Mouse (Mus musculus): ENCODE data around the gene Fzr1.

Gene Fzr1

DNA sequence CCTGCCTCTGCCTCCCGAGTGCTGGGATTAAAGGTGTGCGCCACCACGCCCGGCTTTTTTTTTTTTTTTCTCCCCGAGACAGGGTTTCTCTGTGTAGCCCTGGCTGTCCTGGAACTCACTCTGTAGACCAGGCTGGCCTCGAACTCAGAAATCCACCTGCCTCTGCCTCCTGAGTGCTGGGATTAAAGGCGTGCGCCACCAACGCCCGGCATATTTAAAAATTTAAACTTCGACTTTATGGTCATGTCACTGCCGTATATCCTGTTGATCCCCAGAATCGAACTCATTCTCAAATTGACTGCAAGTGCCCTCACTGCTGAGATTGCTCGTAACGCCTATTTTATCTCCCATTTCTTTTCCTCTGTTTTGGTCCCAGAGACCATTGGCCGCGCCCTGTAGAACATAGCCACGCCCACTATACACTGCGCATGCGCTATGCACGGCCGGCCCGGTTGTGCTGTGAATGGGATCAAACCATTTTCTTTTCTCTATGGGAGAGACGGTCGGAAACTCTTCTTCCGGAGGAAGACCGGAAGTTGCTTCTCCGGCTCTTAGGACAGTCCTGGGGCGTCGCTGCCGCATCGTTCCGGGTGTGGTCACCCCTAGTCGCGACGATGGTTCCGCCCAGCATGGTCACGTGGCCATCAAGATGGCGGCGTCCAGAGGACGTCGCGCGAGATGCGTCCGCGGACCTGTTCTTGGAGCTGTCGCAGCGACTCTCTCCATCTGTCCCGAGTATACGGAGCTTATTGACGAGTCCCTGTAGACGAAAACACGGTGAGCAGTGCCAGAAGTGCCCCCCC is 5.7 kb upstream of the Fzr1 start, which contains the start of the genes Dohh and Gm48551:
TSS of gene Dohh (plus strand) at position 627 of the 803 bp plus-strand sequence.
TSS of gene Gm48551 (plus strand) at position 665 of the 803 bp plus-strand sequence.
- DNase-seq (ENCODE audit: low read depth, low spot score), result peak; percentile 99

DNA sequence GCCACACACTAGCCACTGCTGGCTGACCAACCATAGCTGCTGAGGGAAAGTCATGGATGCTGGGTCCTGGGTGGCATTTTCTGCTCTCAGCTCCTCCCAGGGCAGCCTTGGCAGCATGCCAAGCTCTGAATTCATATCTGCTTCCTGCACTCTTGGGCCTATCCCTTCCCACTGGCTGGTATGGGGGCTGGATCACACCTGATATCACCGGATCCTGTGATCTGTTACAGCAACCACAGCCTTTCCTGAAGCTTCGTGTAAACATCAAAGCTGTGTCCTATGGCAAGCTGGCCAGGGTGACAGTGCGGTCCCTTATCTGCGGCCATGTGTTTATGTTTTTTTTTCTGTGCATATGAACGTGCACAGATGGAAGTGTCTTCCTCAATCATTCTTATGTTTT is 3.7 kb upstream of the Fzr1 start:
- peak; percentile 65 for DNase-seq (ENCODE audit: low read depth, low spot score)

DNA sequence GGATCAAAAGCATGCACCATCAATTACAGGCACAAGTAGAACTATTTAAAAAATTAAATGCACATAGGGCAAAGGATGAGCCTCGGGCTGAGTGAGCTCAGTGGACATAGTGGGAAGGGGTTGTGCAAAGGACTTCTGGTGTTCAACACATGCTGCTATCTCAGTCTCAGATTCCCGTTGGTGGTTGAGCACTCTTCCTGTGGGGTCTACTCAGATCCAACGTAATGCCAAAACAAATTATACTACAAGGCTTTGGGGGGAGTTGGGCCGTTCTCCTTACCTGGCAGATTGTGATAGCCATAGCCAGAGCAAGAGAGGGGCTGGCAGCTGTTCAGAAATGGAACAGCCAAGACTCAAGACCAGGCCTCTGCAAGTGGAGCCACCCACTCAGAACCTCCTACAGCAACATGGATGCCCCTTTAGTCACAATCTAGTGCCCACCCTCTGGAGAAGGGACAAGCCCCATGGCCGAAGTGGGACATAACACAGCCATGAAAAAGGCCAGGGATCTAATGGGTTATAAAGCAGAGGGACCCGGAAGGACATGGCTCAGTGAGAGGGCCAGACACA is 1.6 kb upstream of the Fzr1 start:
- no peak for DNase-seq (ENCODE audit: low read depth, low spot score)

DNA sequence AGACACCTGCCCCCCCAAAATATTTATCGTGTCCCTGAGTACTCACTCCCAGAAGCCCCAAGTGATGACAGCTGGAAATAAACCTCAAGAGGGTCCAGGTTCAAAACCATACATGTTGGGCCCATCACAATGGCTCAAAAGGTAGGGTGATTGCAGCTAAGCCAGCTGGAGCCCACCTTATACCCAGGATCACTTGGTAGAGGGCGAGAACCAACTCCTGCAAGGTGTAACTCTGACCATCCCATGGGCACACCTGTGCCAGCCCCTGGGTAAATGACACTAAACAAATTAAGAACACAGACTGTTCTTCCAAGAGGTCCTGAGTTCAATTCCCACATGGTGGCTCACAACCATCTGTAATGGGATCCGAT is 852 bp upstream of the Fzr1 start:
- DNase-seq (ENCODE audit: low read depth, low spot score), result no peak

DNA sequence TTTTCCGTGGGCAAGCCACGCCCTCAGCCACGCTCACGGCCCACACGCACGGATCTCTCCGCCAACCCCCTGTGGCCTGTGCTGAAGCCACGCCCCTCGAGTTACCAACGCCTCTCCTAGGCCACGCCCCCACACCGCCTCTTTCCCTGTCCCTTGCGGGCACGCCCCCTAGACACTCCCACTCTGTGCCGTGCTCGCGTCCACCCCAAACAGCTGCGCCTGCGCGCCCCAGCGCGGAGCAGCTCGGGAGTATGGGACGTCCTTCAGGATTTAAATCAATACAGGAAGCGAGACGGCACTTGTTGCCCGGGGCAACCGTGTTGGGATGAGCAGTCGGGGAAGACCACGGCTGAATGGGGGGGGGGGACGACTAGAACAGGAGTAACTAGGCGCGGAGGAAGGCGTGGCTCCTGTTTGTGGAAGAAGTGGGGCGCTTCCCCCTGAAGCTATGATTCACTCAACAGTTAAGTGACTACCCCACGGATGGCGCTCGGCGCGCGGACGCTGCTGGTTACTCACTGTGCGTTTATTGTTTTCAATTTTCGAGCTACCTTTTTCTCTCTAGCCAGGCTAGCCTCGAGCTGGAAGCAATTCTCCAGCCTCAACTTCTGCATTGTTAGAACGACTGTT is 352 bp upstream of the Fzr1 start:
- peak; percentile 100 for DNase-seq (ENCODE audit: low read depth, low spot score)

DNA sequence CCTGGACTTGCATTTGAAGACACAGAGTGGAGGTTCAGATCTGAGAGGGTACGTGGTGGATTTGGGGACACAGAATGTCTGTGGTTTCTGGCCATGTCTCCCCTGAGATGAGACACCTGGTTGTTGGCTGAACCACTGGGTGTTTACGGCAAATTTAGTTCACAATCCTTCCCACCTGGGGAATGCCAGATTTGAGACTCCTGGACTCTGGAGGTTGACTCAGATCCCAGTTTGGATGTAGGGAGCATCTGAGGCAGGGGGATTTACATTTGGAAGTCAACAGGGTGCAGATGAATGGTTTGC is 1.0 kb downstream of the Fzr1 start:
- no peak for DNase-seq (ENCODE audit: low read depth, low spot score)

DNA sequence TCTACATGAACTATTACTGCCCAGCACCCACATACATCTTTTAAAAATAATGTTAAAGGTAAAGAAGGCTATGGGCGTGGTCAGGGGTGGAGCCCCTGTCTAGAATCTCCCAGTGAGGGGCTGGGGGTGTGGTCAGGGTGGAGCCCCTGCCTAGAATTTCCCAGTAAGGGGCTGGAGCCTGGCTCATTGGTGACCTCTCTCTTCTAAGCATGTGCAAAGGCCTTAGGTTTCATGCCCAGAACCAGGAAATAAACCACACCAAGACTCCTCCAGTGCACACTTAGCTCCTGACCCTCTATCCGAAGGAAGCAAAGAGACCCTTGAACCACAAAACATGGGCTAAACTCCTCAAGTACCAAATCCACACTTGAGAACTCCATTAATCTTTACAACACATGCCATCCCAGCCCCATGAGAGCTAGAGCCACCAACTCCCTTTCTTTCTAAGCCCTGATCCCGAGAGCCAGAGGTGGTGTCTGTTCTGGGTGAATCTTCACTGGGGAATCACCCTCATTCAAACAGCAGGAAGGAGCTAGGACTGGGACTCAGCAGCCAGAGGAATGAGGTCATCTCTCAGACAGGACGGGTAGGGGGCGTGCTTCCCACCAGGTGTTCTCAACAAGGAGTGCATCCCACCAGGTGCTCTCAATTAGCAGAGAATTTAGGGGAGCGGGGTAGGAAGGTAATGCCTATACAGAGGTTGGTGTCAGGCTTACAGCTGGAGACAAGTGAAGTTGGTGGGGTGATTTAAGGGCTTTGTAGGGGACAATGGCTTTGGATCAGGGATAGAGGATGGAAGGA is 1.6 kb downstream of the Fzr1 start:
- no peak for DNase-seq (ENCODE audit: low read depth, low spot score)

DNA sequence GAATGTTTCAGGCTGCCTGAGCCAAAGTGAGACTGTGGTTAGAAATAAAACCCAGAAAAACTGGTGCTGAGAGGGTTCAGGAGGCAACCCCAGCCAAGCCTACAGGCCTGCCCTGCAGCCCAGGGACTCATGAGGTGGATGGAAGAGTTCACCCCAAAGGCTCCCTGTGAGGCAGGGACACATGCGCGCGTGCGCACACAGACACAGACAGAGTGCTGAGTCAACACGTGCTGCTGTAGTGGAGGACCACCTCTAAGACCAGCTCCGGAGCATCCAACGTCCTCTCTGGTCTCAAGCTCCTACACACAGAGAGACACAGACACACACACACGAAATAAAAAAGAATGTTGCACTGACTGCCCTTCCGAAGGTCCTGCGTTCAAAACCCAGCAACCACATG is 3.0 kb downstream of the Fzr1 start:
- no peak for DNase-seq (ENCODE audit: low read depth, low spot score)

DNA sequence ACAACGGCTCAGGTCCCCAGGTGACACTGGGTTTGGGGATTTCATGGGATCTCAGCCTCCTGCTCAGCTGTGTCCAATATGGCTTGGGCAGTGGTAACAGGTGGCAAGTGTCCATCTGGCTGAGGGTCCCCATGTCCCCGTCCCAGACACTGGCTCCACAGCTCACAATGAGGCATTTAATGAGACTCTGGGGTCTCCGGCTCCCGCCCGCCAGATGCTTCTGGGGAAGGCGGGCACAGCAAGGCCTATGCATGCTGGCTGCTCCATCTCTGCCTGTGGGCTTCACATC is 11.2 kb downstream of the Fzr1 start:
- DNase-seq (ENCODE audit: low read depth, low spot score), result no peak

DNA sequence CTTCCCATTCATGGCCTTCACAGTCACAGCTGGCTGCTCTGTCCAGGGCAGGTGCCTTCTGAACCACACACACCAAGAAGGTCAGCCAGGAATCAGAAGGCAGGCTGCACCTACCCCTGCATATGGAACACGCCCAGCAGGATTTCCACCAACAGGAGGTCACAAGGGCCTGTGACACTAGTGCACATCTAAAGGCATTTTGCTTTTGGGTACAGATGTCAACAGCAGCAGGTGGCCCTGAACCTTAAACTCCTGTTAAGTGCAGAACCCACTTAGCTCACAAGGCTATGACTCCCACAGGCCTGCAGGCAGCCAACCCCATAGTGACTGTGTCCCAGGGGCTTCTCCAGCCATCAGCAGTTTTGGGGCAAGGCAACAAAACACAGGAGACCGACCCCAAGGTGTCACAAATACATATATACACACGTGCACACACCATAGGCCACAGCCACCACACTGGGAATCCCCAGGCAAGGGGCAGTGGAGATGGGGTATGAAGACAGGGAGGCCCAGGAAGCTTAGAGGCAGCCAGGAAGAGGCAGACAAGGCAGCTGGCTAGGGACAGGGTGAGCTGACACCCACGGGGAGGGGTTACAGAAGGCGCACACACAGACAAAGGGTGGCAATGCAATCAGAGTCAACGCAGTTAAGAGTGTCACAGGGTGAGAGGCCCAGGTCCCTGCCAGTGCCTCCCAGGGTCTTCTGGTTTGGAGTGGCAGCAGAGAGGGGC is 11.7 kb downstream of the Fzr1 start:
- no peak for DNase-seq (ENCODE audit: low read depth, low spot score)

DNA sequence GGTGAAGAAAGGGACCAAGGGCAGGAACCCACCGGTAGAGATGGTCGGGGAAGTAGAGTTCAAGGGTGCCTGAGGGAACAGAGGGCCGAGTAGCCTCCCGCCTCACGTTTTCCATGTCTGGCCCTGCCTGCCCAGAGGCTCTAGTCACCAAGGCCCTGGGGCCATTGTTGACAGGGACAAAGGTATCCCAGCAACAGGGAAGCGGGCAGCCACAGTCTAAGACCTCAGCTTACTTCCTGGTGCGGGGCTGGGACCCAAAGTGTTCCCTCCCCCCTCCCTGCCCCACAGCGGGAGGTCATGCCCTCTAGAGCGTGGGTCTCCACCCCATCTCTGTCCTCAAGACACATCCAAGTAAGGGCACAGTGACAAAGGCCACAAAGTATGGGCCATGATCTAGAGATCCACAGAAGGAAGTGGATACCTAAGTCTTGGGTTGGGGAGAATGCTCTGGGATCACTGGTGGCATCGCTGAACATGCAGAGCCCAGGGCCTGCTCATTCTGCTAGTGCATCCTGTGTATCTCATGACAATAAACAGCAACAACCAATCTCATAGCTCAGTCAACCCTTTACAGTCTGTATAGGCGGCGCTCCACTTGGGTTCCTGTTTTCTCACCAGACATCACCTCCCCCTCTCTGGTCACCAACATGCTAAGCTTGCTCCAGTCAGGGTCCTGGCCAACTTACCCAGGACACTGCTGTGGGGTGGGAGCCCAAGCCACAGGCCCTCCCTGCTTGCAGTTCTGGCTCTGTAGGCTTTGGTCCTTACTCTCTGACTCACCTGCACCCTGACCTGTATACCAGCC is 12.4 kb downstream of the Fzr1 start, which contains the start of gene 4930404N11Rik:
TSS of gene 4930404N11Rik (minus strand) at position 145 of the 805 bp plus-strand sequence.
- no peak for DNase-seq (ENCODE audit: low read depth, low spot score)

DNA sequence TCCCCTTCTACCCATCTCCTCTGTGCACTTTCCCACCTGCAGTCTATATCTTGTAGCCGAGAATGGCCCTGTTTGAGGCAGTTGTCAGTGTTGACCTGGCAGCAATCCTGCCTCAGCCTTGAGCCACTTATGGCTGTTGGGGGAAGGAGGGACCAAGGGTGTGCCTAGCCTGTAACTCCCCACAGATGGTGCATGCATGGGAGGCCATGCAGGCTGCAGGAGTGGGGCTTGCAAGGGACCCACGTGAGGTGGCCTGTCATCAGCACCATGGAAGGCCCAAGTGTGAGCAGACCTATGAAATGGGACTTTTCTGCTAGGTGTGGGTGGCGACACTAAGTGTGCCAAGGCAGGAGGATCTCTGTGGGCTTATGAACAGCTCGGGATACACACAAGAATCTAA is 13.2 kb downstream of the Fzr1 start:
- DNase-seq (ENCODE audit: low read depth, low spot score), result no peak

DNA sequence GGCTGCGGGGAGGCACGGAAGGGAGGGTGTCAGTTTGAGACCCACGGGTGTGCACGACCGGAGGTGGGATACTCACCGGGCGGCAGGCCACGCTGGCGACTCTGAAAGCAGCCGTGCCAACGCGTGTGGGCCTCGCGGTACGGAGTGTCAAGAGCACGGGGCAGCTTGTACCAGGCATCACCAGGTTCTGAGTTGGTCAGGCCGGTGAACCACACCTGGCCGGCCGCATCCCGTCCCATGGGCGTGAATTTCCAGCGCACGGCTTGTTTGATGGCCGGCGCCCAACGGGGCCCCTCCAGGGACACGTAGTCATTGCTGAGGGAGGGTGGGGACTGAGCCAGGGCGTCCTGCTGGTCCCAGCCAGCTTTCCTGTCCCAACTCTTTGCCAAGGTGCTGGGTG is 13.7 kb downstream of the Fzr1 start:
- no peak for DNase-seq (ENCODE audit: low read depth, low spot score)

DNA sequence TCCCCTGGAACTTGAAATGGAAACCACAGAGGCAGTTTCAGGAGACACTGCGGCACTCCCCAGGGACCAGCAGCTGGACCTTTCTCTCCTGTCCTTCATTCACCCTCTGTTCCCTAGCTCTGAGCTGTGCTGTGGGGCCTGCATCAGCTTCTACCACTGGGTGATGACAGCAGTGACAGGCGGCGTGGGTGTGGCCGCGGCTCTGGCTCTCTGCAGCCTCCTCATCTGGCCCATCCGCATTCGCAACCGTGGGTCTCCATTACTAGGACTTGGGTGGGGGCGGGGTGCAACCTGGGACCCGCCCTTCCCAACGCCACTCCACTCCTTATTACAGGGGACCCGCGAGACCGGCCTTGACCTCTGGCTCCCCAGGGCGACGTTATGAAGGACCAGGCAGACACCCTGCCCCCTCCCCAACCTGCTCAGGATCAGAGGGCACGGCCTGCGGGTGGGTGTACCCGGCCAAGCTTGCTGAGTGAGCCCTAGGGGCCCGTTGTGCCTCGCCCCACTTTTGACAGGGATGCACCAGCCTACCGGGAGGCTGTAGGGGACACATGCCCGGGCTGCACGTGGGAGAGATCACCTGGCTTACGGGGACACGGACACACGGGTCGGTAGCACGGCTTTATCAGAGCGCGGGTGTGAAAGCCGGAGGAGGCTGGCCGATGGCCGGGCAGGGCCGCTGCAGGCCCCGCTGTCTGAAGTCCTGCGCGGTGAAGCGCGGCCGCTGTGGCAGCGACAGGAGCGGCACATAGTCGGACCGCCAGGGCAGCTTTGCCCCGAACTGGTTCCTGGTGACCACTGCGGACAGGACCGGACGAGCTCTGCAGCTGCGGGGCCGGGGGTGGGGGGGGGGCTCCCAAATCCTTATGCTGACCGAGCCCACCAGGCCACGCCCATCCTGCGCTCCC is 14.6 kb downstream of the Fzr1 start:
- DNase-seq (ENCODE audit: low read depth, low spot score), result no peak

DNA sequence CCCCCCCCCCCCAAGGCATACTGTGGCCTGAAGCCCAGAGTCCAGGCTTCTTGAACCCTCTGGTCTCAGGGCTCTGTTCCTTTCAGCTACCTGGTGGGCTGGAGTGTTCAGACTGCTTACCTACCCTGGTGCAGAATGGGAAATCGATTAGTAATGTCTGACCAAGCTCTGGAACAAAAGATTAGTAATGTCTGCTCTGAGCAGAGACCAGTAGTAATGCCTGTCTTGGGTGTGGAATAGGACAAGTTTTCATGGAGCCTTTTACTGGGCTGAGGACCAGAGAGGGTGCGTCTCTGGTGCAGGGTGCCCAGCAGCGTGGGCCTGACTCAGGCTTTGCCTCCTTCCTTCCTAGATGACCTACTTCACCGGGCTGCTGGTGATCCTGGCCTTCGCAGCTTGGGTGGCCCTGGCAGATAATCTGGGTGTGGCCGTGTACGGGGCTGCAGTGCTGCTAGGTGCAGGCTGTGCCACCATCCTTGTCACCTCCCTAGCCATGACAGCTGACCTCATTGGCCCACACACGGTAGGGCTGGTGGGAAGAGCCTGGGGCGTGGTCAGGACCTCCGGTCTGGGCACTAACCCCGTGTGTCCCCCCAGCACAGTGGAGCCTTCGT is 15.9 kb downstream of the Fzr1 start:
- no peak for DNase-seq (ENCODE audit: low read depth, low spot score)

DNA sequence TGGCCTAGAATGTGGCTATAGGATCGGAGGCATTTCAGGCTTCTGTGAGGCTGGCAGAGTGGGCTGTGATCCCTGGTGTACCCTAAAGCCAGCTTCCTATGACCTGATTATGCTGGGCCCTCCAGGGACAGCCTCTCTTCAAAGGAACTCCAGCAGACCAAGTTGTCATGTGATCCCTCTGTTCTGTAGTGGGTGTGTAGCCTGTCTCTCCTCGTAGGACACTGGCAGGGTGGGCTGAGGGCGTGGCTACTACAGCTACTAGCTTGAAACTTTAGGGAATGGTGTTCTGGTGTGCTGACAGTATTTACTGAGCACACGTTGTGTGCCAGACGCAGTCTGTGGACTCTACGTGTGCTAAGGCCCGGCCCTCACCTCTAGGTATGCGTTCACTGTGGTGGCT is 17.6 kb downstream of the Fzr1 start:
- no peak for DNase-seq (ENCODE audit: low read depth, low spot score)

DNA sequence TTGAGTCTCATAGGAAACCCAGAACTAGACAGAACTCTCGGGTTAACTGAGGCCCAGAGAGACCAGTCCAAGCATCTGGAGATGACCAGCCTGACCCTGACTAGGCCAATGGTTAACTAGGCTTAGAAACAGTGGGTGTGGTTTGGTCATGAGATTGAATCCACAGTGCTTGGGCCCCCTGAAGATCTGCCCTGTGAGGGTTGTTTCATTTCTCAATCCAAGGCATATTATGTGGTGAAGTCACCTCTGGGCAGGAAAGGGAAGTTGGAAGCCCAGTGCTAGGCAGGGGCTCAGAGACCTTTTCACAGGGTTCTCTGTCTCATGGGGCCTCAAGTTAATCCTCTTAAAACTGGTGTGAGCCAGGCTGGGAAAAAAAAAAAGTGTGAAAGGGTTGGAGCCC is 19.5 kb downstream of the Fzr1 start:
- no peak for DNase-seq (ENCODE audit: low read depth, low spot score)

DNA sequence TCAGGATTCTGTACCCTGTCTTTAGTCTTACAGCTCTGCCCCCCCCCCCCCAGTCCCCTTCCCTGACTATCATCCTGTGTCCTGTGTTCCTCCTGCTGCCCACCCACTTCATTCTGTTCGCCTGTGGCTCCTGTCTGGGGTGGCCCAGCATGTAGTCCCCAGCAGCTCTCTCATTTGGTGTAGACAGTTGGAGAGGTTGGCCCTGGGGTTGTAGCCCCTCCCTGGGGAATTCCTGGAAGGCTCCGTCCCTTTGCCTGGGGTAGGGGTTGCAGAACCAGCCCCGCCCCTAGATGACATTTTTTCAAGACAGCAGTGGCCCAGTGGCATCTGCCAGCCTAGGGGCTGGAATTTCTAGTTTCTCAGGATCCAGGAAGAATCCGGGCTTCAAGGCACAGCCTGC is 20.1 kb downstream of the Fzr1 start:
- no peak for DNase-seq (ENCODE audit: low read depth, low spot score)
